Mouse (Mus musculus) ES-CJ7 (cell line): Measurements from ENCODE around the gene Edn3.

Experiments used
- DNase-seq: peaks from one replicate; pipeline ENCODE4 v3.0.0; 2011; ENCODE audit warnings: low read depth, low spot score

Edn3 gene

GRCm38 (mm10) chr2:174796998-174797397, 36.6 kb downstream of the Edn3 start:
- peak; percentile 73 for DNase-seq

- DNase-seq: no peak
Measured at GRCm38 (mm10) chr2:174797495-174798068, 37.2 kb downstream of the Edn3 start.

GRCm38 (mm10) chr2:174802453-174802852, 42.0 kb downstream of the Edn3 start:
- DNase-seq: peak; percentile 5

- DNase-seq: no peak
Measured at GRCm38 (mm10) chr2:174803661-174804060, 43.2 kb downstream of the Edn3 start.

GRCm38 (mm10) chr2:174807900-174808299, 47.5 kb downstream of the Edn3 start:
- DNase-seq: no peak

GRCm38 (mm10) chr2:174809296-174809695, 48.9 kb downstream of the Edn3 start:
- no peak for DNase-seq

GRCm38 (mm10) chr2:174813306-174813705, 52.9 kb downstream of the Edn3 start:
- no peak for DNase-seq

- DNase-seq: no peak
Measured at GRCm38 (mm10) chr2:174816163-174816562, 55.7 kb downstream of the Edn3 start.

GRCm38 (mm10) chr2:174820286-174820685, 59.9 kb downstream of the Edn3 start:
- no peak for DNase-seq

GRCm38 (mm10) chr2:174827829-174828228, 67.4 kb downstream of the Edn3 start:
- DNase-seq: no peak

- no peak for DNase-seq
Measured at GRCm38 (mm10) chr2:174833608-174834007, 73.2 kb downstream of the Edn3 start.
